Mouse (Mus musculus) heart, adult 9 months (tissue): ENCODE results near the gene Cd84.

ENCODE experiments used
- DNase-seq, 2 experiments: peaks; one replicate each; pipeline ENCODE4 v3.0.0; 2022; ENCODE audit warnings: low spot score in 2 of 2

The Cd84 gene

GRCm38 (mm10) chr1:171917305-171918039, 78.0 kb downstream of the Cd84 start, which contains the start of gene Slamf6:
Slamf6 (plus strand) TSS chr1:171917515.
- DNase-seq, result peak; percentile 12

- DNase-seq, result no peak
These were observed 78.8 kb downstream of the Cd84 start for GRCm38 (mm10) chr1:171918136-171918920.

- DNase-seq, result no peak
These were observed 79.7 kb downstream of the Cd84 start for GRCm38 (mm10) chr1:171919193-171919592.

- DNase-seq, result no peak
These were observed 80.5 kb downstream of the Cd84 start for GRCm38 (mm10) chr1:171919901-171920510.

GRCm38 (mm10) chr1:171920989-171921621, 81.6 kb downstream of the Cd84 start:
- peak in 1 of 2 experiments; percentile 12 for DNase-seq

- DNase-seq, result no peak
These were observed 82.1 kb downstream of the Cd84 start for GRCm38 (mm10) chr1:171921641-171922040.

GRCm38 (mm10) chr1:171922844-171923243, 83.3 kb downstream of the Cd84 start:
- DNase-seq, result no peak

- no peak for DNase-seq
These were observed 85.4 kb downstream of the Cd84 start for GRCm38 (mm10) chr1:171924900-171925299.

- no peak for DNase-seq
These were observed 94.4 kb downstream of the Cd84 start for GRCm38 (mm10) chr1:171933851-171934250.

- DNase-seq, result no peak
These were observed 99.8 kb downstream of the Cd84 start for GRCm38 (mm10) chr1:171938952-171939948.
